Mouse (Mus musculus) small intestine, adult 2 months (tissue): Measurements from ENCODE around the gene Pitpnb.

Source experiments
- CTCF ChIP-seq: fragments of 200-500 bp; IDR thresholded peaks from 2 replicates; pipeline ENCODE4 v1.5.1; 2012; ENCODE audit warnings: low read depth, mild to moderate bottlenecking, control low read depth, inconsistent platforms, low read length, moderate library complexity, mixed read lengths; ENCODE audit not compliant: insufficient replicate concordance, insufficient read length; ENCODE audit errors: extremely low read depth
- POLR2A ChIP-seq: fragments of 200-500 bp; IDR thresholded peaks from 2 replicates; pipeline ENCODE4 v1.6.1; 2012; ENCODE audit warnings: low read depth, mild to moderate bottlenecking, control low read depth, inconsistent platforms, low read length, moderate library complexity

DNA sequence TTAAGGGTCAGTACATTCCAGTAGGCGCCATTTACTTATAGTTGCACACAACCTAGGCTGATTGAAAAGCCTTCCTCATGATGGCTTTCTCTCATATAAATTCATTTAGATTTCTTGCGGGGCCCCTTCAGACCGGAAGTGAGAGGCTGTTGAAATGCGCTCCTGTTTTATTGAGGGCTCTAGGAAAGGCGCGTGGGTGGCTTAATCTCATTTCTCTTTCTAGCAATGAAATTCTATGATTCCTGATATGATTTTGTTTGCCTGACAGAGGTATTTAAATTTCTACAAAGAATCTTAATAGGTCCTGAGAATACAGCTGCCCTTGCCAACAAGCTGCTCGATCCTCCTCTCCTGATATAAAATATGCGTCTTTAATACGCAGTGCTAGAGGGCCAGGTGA, 95.2 kb downstream of the Pitpnb start:
- TF ChIP-seq CTCF = no peak
- TF ChIP-seq POLR2A = no peak
